Comparison of ENCODE assay signal across 11 mouse cellular contexts in the genomic region with DNA sequence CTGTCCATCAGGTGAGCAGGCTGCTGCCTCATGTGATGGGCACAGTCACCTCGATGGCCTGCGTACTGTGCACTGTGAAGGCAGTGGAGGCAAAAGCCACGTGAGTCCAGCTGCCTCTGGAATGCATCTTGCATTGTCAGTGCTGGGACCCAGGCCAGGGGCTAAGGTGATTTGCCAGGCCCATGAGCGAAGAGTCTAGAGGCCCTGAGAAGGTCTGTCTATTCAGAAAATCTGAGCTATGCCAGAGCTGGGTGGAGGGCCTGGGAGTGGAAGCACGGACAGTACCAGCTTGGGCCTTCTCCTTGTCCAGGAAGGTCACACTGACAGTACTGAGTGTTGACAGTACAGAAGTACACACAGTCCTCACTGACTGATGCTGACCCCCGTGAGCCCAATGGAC. TPM values are rescaled to one million over a fixed set of nuclear protein-coding genes. Genes with fewer than 3 reads are reported as not detected.
DNase-seq lines count a peak whose midpoint lies in the region; ATAC-seq and TF ChIP-seq lines count a peak whose summit lies in the region.
"Had no signal": no experiment of that assay in that cellular context is flagged by ENCODE, and none has a peak within 500 bp of the region (broad histone marks: within the 10 kb centered on the region; RNA-seq: fewer than 3 reads in every experiment).

No protein-coding gene starts in this region.

- no peaks in the 10 kb centered on the region for H3K36me3 ChIP-seq in midbrain, embryonic 10.5 days
- no peaks in the 10 kb centered on the region for H3K36me3 ChIP-seq in midbrain, postnatal 0 days (ENCODE audit: insufficient read depth, low read length)
- peaks cover 92% of the 10 kb centered on the region for H3K36me3 ChIP-seq in heart, embryonic 12.5 days
- peaks cover 37% of the 10 kb centered on the region for H3K36me3 ChIP-seq in kidney, embryonic 15.5 days
- H3K36me3 ChIP-seq: forebrain, embryonic 10.5 days; midbrain, embryonic 13.5 days had no signal

- intact Hi-C loops in left cerebral cortex, postnatal 10 days (cut with DNase I) = no loop called here

- H3K4me1 ChIP-seq in midbrain, embryonic 10.5 days = peaks cover 15% of the 10 kb centered on the region
- no peaks in the 10 kb centered on the region for H3K4me1 ChIP-seq in midbrain, postnatal 0 days (ENCODE audit: insufficient read depth, low read length)
- peaks cover 33% of the 10 kb centered on the region for H3K4me1 ChIP-seq in heart, embryonic 12.5 days (replicated peaks)
- peaks cover 17% of the 10 kb centered on the region for H3K4me1 ChIP-seq in kidney, embryonic 15.5 days

- no peaks in the 10 kb centered on the region for H3K27me3 ChIP-seq in midbrain, embryonic 10.5 days (ENCODE audit: low read depth, poor library complexity, severe bottlenecking)
- H3K27me3 ChIP-seq in midbrain, postnatal 0 days (ENCODE audit: insufficient read depth, low read length) = no peaks in the 10 kb centered on the region
- no peaks in the 10 kb centered on the region for H3K27me3 ChIP-seq in heart, embryonic 12.5 days (replicated peaks)
- no peaks in the 10 kb centered on the region for H3K27me3 ChIP-seq in kidney, embryonic 15.5 days
- H3K27me3 ChIP-seq: liver, embryonic 12.5 days; midbrain, embryonic 13.5 days had no signal

- ATAC-seq in midbrain, postnatal 0 days (ENCODE audit: low FRiP score) = no peak
- peak; percentile 65 for ATAC-seq in heart, embryonic 12.5 days (ENCODE audit: insufficient number of reproducible peaks, low FRiP score)
- no peak for ATAC-seq in kidney, embryonic 15.5 days (replicated peaks; ENCODE audit: low FRiP score)
- ATAC-seq: liver, embryonic 12.5 days; midbrain, embryonic 13.5 days had no signal

- no peak for TF ChIP-seq CTCF in midbrain, postnatal 0 days (IDR thresholded peaks at IDR 0.05)

- 87% methylated on average over 6 of the region's 6 CpGs for WGBS in midbrain, embryonic 10.5 days
- WGBS in midbrain, postnatal 0 days = 80% methylated on average over 6 of the region's 6 CpGs
- WGBS in heart, embryonic 12.5 days = 39% methylated on average over 6 of the region's 6 CpGs
- 83% methylated on average over 6 of the region's 6 CpGs for WGBS in kidney, embryonic 15.5 days

- H3K4me3 ChIP-seq in midbrain, embryonic 10.5 days = no peak overlapping the region
- H3K4me3 ChIP-seq in midbrain, postnatal 0 days (ENCODE audit: low read depth, low read length) = no peak overlapping the region
- H3K4me3 ChIP-seq in heart, embryonic 12.5 days = no peak overlapping the region
- H3K4me3 ChIP-seq in kidney, embryonic 15.5 days (replicated peaks) = no peak overlapping the region
- H3K4me3 ChIP-seq: forebrain, embryonic 10.5 days; liver, embryonic 12.5 days; midbrain, embryonic 13.5 days had no signal

- no peak overlapping the region for H3K9ac ChIP-seq in midbrain, postnatal 0 days (replicated peaks; ENCODE audit: low read length, poor library complexity, severe bottlenecking)
- no peak overlapping the region for H3K9ac ChIP-seq in heart, embryonic 12.5 days
- H3K9ac ChIP-seq in kidney, embryonic 15.5 days = no peak overlapping the region
- H3K9ac ChIP-seq: liver, embryonic 12.5 days; midbrain, embryonic 13.5 days had no signal

- H3K4me2 ChIP-seq in midbrain, postnatal 0 days (ENCODE audit: low read depth, low read length, poor library complexity, severe bottlenecking) = no peak overlapping the region
- H3K4me2 ChIP-seq in heart, embryonic 12.5 days = no peak overlapping the region
- no peak overlapping the region for H3K4me2 ChIP-seq in kidney, embryonic 15.5 days
- H3K4me2 ChIP-seq: liver, embryonic 12.5 days; midbrain, embryonic 13.5 days had no signal

- H3K27ac ChIP-seq in midbrain, embryonic 10.5 days (replicated peaks) = 0 out of 2 replicates have a peak overlapping the region, but pooled peaks have one; percentile 13
- no peak overlapping the region for H3K27ac ChIP-seq in midbrain, postnatal 0 days (ENCODE audit: low read depth, low read length)
- peak overlapping the region; percentile 72 for H3K27ac ChIP-seq in heart, embryonic 12.5 days (ENCODE audit: poor library complexity, severe bottlenecking)
- peak overlapping the region; percentile 69; the same call in 1 of the 2 replicates for H3K27ac ChIP-seq in kidney, embryonic 15.5 days
- H3K27ac ChIP-seq: liver, embryonic 12.5 days; midbrain, embryonic 13.5 days had no signal

- no peak for DNase-seq in midbrain, embryonic 10.5 days (ENCODE audit: low spot score)
- DNase-seq in midbrain, postnatal 0 days (ENCODE audit: low spot score) = no peak
- DNase-seq in testis, postnatal 14 days (ENCODE audit: low spot score) = peak; percentile 38
- no peak for DNase-seq in c-Kit-positive CD71-positive TER-119-positive erythroid progenitor cells, embryonic 14.5 days (ENCODE audit: low spot score)
- DNase-seq in left cerebral cortex, postnatal 10 days (ENCODE audit: extremely low spot score in 1 of 2, low spot score in 2 of 2) = no peak
- DNase-seq: right cerebral cortex, postnatal 25 days had no signal

- H3K9me3 ChIP-seq in midbrain, embryonic 10.5 days (replicated peaks) = no peaks in the 10 kb centered on the region
- no peaks in the 10 kb centered on the region for H3K9me3 ChIP-seq in midbrain, postnatal 0 days (ENCODE audit: low read length)
- H3K9me3 ChIP-seq in heart, embryonic 12.5 days (replicated peaks) = no peaks in the 10 kb centered on the region
- no peaks in the 10 kb centered on the region for H3K9me3 ChIP-seq in kidney, embryonic 15.5 days (replicated peaks)
- H3K9me3 ChIP-seq: forebrain, embryonic 10.5 days; liver, embryonic 12.5 days; midbrain, embryonic 13.5 days had no signal

RNA-seq across cellular contexts. Expression of a gene that starts 23.4 kb away (rescaled TPM):
- polyA plus RNA-seq in midbrain, embryonic 10.5 days (2016; fragmentation: Nextera tagmentation; extraction: Ambion mirVana) = 9.0 and 10.0 TPM in 2 replicates
- total RNA-seq in midbrain, postnatal 0 days (2014; rRNA removed) = 13.3 and 16.0 TPM in 2 replicates
- polyA plus RNA-seq in midbrain, postnatal 0 days (2015; fragmentation: Nextera tagmentation; extraction: Ambion mirVana) = 6.8 and 8.6 TPM in 2 replicates
- polyA plus RNA-seq in heart, embryonic 12.5 days (2016; fragmentation: Nextera tagmentation; extraction: Ambion mirVana) = 227 and 231 TPM in 2 replicates
- polyA plus RNA-seq in kidney, embryonic 15.5 days (2015; fragmentation: Nextera tagmentation; extraction: Ambion mirVana) = 30.4 and 39.7 TPM in 2 replicates
- 1 to 10 TPM; 6.9 TPM for total RNA-seq in left cerebral cortex, postnatal 10 days (2021)
